Mouse (Mus musculus): ENCODE data around the gene Ism1. TPM values are rescaled to one million over a fixed set of nuclear protein-coding genes. Genes with fewer than 3 reads are reported as not detected.

The Ism1 gene
- polyA plus RNA-seq, 1 experiment = 0.36 TPM

- Histone ChIP-seq H3K4me3 (ENCODE audit: control insufficient read depth, insufficient read depth, low read length) (no peak overlapping the region), H3K36me3 (ENCODE audit: control insufficient read depth, insufficient read depth, low read length) (no peaks in the 10 kb centered on the region), H3K4me1 (replicated peaks; ENCODE audit: control insufficient read depth, insufficient read depth, low read length) (no peaks in the 10 kb centered on the region), H3K27me3 (ENCODE audit: control insufficient read depth, insufficient read depth, low read length) (no peaks in the 10 kb centered on the region), H3K27ac (ENCODE audit: control insufficient read depth, insufficient read depth, low read length) (no peak overlapping the region)
- 94% methylated on average over 2 of the region's 2 CpGs for WGBS
- TF ChIP-seq CTCF (IDR thresholded peaks at IDR 0.05; ENCODE audit: borderline replicate concordance, control insufficient read depth, extremely low read depth, insufficient read depth, low read length, poor library complexity) (no peak), POLR2A (IDR thresholded peaks at IDR 0.05; ENCODE audit: control insufficient read depth, extremely low read depth, insufficient read depth, low read length, poor library complexity) (no peak)
- no peak for DNase-seq
These were observed 107.0 kb downstream of the Ism1 start for GRCm38 (mm10) chr2:139784946-139785345.

- TF ChIP-seq CTCF (IDR thresholded peaks at IDR 0.05; ENCODE audit: borderline replicate concordance, control insufficient read depth, extremely low read depth, insufficient read depth, low read length, poor library complexity) = no peak
- TF ChIP-seq POLR2A (IDR thresholded peaks at IDR 0.05; ENCODE audit: control insufficient read depth, extremely low read depth, insufficient read depth, low read length, poor library complexity) = no peak
These were observed 110.7 kb downstream of the Ism1 start for GRCm38 (mm10) chr2:139788658-139789057.

GRCm38 (mm10) chr2:139792345-139793120 lies 114.6 kb downstream of the Ism1 start:
- no peak for DNase-seq
- Histone ChIP-seq H3K4me1 (replicated peaks; ENCODE audit: control insufficient read depth, insufficient read depth, low read length) (no peaks in the 10 kb centered on the region), H3K27me3 (ENCODE audit: control insufficient read depth, insufficient read depth, low read length) (no peaks in the 10 kb centered on the region), H3K27ac (ENCODE audit: control insufficient read depth, insufficient read depth, low read length) (no peak overlapping the region), H3K4me3 (ENCODE audit: control insufficient read depth, insufficient read depth, low read length) (no peak overlapping the region), H3K36me3 (ENCODE audit: control insufficient read depth, insufficient read depth, low read length) (no peaks in the 10 kb centered on the region)
- WGBS = 92% methylated on average over 9 of the region's 9 CpGs
- TF ChIP-seq CTCF (IDR thresholded peaks at IDR 0.05; ENCODE audit: borderline replicate concordance, control insufficient read depth, extremely low read depth, insufficient read depth, low read length, poor library complexity) (no peak), POLR2A (IDR thresholded peaks at IDR 0.05; ENCODE audit: control insufficient read depth, extremely low read depth, insufficient read depth, low read length, poor library complexity) (no peak)

More at GRCm38 (mm10) chr2:139788658-139789057, 110.7 kb downstream of the Ism1 start:
- no peak for DNase-seq
- no peaks in the 10 kb centered on the region for H3K27me3 ChIP-seq (ENCODE audit: control insufficient read depth, insufficient read depth, low read length)
- no peak overlapping the region for H3K27ac ChIP-seq (ENCODE audit: control insufficient read depth, insufficient read depth, low read length)
- H3K36me3 ChIP-seq (ENCODE audit: control insufficient read depth, insufficient read depth, low read length) = no peaks in the 10 kb centered on the region
- WGBS = 91% methylated on average over 4 of the region's 4 CpGs
- no peak overlapping the region for H3K4me3 ChIP-seq (ENCODE audit: control insufficient read depth, insufficient read depth, low read length)
- no peaks in the 10 kb centered on the region for H3K4me1 ChIP-seq (replicated peaks; ENCODE audit: control insufficient read depth, insufficient read depth, low read length)

DNA sequence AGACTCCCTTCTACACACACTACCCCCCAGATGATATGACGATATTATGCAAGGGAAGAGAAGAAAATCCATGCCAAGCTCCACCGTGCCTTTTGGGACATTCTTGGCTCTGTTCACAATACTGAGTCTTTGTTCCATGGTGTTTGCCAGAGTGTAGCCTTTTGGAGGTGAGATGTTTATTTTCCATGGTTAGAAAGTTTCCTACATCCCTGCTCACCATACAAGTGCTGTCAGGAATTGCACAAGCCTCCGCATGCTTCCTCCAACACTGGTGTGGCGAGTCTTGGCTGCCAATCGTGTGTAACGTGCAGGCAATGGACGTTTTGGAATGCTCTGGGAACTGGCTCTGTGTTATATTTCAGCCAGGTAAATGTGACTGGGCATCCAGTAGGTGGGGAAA lies 126.1 kb downstream of the Ism1 start:
- Histone ChIP-seq H3K4me3 (ENCODE audit: control insufficient read depth, insufficient read depth, low read length) (no peak overlapping the region), H3K4me1 (replicated peaks; ENCODE audit: control insufficient read depth, insufficient read depth, low read length) (no peaks in the 10 kb centered on the region), H3K36me3 (ENCODE audit: control insufficient read depth, insufficient read depth, low read length) (no peaks in the 10 kb centered on the region), H3K27ac (ENCODE audit: control insufficient read depth, insufficient read depth, low read length) (no peak overlapping the region), H3K27me3 (ENCODE audit: control insufficient read depth, insufficient read depth, low read length) (no peaks in the 10 kb centered on the region)
- TF ChIP-seq CTCF (IDR thresholded peaks at IDR 0.05; ENCODE audit: borderline replicate concordance, control insufficient read depth, extremely low read depth, insufficient read depth, low read length, poor library complexity) (no peak), POLR2A (IDR thresholded peaks at IDR 0.05; ENCODE audit: control insufficient read depth, extremely low read depth, insufficient read depth, low read length, poor library complexity) (no peak)
- WGBS = 87% methylated on average over 7 of the region's 7 CpGs
- no peak for DNase-seq

- TF ChIP-seq CTCF (IDR thresholded peaks at IDR 0.05; ENCODE audit: borderline replicate concordance, control insufficient read depth, extremely low read depth, insufficient read depth, low read length, poor library complexity) (no peak), POLR2A (IDR thresholded peaks at IDR 0.05; ENCODE audit: control insufficient read depth, extremely low read depth, insufficient read depth, low read length, poor library complexity) (no peak)
These were observed 129.9 kb downstream of the Ism1 start for GRCm38 (mm10) chr2:139807887-139808286.

More at GRCm38 (mm10) chr2:139807887-139808286, 129.9 kb downstream of the Ism1 start:
- Histone ChIP-seq H3K4me3 (ENCODE audit: control insufficient read depth, insufficient read depth, low read length) (no peak overlapping the region), H3K4me1 (replicated peaks; ENCODE audit: control insufficient read depth, insufficient read depth, low read length) (no peaks in the 10 kb centered on the region), H3K27me3 (ENCODE audit: control insufficient read depth, insufficient read depth, low read length) (no peaks in the 10 kb centered on the region), H3K27ac (ENCODE audit: control insufficient read depth, insufficient read depth, low read length) (no peak overlapping the region), H3K36me3 (ENCODE audit: control insufficient read depth, insufficient read depth, low read length) (no peaks in the 10 kb centered on the region)
- DNase-seq = no peak
- WGBS = 92% methylated on average over 6 of the region's 6 CpGs

Other genes starting within 250 kb of the Ism1 start
- 0.06 TPM in 1 of 2 replicates, not detected in the other for gene Sptlc3, start 184.3 kb upstream of the Ism1 start, polyA plus RNA-seq (2012; rRNA removed)